Mouse (Mus musculus) neural tube, embryonic 15.5 days (tissue): ENCODE measurements around the gene Trpc4. TPM values are rescaled to one million over a fixed set of nuclear protein-coding genes. Genes with fewer than 3 reads are reported as not detected.

Source experiments
- ATAC-seq: fragments of 200-750 bp; cut with Nextera tagmentation; 2 replicates; pipeline ENCODE4 v1.8.0; 2017; ENCODE audit warnings: mild to moderate bottlenecking, moderate TSS enrichment, moderate library complexity; ENCODE audit not compliant: low FRiP score
- H3K27ac ChIP-seq: fragments of 300-500 bp; sonication (generic); replicated peaks from 2 replicates; pipeline ENCODE4 v1.5.1; 2015; ENCODE audit warnings: mild to moderate bottlenecking, inconsistent platforms
- H3K27me3 ChIP-seq: fragments of 300-500 bp; sonication (generic); replicated peaks from 2 replicates; pipeline ENCODE4 v1.6.1; 2015; ENCODE audit warnings: inconsistent platforms
- H3K36me3 ChIP-seq: fragments of 300-500 bp; sonication (generic); 2 replicates; pipeline ENCODE4 v1.6.1; 2015; ENCODE audit warnings: inconsistent platforms
- H3K4me1 ChIP-seq: fragments of 300-500 bp; sonication (generic); 2 replicates; pipeline ENCODE4 v1.6.1; 2015; ENCODE audit warnings: inconsistent platforms
- H3K4me2 ChIP-seq: fragments of 300-500 bp; sonication (generic); 2 replicates; pipeline ENCODE4 v1.6.1; 2015; ENCODE audit warnings: inconsistent platforms, mild to moderate bottlenecking, moderate library complexity
- H3K4me3 ChIP-seq: fragments of 300-500 bp; sonication (generic); replicated peaks from 2 replicates; pipeline ENCODE4 v1.5.1; 2015; ENCODE audit warnings: mild to moderate bottlenecking, inconsistent platforms
- H3K9ac ChIP-seq: fragments of 300-500 bp; sonication (generic); replicated peaks from 2 replicates; pipeline ENCODE4 v1.6.1; 2015; ENCODE audit warnings: mild to moderate bottlenecking, inconsistent platforms
- H3K9me3 ChIP-seq: fragments of 300-500 bp; sonication (generic); replicated peaks from 2 replicates; pipeline ENCODE4 v1.6.1; 2016; ENCODE audit warnings: inconsistent platforms
- WGBS: fragments of 180-500 bp; shearing (Covaris S2); methylation state at CpG from one replicate; pipeline ENCODE4 v1.1.7; 2015; ENCODE audit warnings: mixed read lengths; 5-methylcytosine and 5-hydroxymethylcytosine counted together
- polyA plus RNA-seq: library from polyadenylated mRNA; unstranded; fragments of >200 nt; fragmentation: Nextera tagmentation; extraction: Ambion mirVana; gene quantifications from 2 replicates; pipeline ENCODE4 v1.2.1, GENCODE M21; 2015

Gene Trpc4
- polyA plus RNA-seq, 1 experiment from 2014 or later, result 3.6 TPM

GRCm38 (mm10) chr3:54210112-54210511, 54.3 kb downstream of the Trpc4 start:
- Histone ChIP-seq H3K9ac (no peak overlapping the region), H3K4me2 (no peak overlapping the region), H3K27ac (no peak overlapping the region), H3K27me3 (no peaks in the 10 kb centered on the region), H3K36me3 (no peaks in the 10 kb centered on the region), H3K4me1 (no peaks in the 10 kb centered on the region), H3K9me3 (no peaks in the 10 kb centered on the region), H3K4me3 (no peak overlapping the region)
- ATAC-seq, result no peak
- WGBS, result 82% methylated on average over 3 of the region's 3 CpGs

- H3K4me3 ChIP-seq, result no peak overlapping the region
- H3K9me3 ChIP-seq, result no peaks in the 10 kb centered on the region
- no peak for ATAC-seq
- H3K4me1 ChIP-seq, result no peaks in the 10 kb centered on the region
- no peaks in the 10 kb centered on the region for H3K36me3 ChIP-seq
- H3K27me3 ChIP-seq, result no peaks in the 10 kb centered on the region
- H3K9ac ChIP-seq, result no peak overlapping the region
- 83% methylated on average over 1 of the region's 1 CpGs for WGBS
- H3K4me2 ChIP-seq, result no peak overlapping the region
- no peak overlapping the region for H3K27ac ChIP-seq
These were observed 55.6 kb downstream of the Trpc4 start for GRCm38 (mm10) chr3:54211441-54211840.

- Histone ChIP-seq H3K9ac (no peak overlapping the region), H3K36me3 (no peaks in the 10 kb centered on the region), H3K4me1 (no peaks in the 10 kb centered on the region), H3K4me2 (no peak overlapping the region), H3K9me3 (no peaks in the 10 kb centered on the region), H3K27me3 (no peaks in the 10 kb centered on the region), H3K27ac (no peak overlapping the region), H3K4me3 (no peak overlapping the region)
- 62% methylated on average over 8 of the region's 8 CpGs for WGBS
- no peak for ATAC-seq
These were observed 66.7 kb downstream of the Trpc4 start for GRCm38 (mm10) chr3:54222549-54222948.

- WGBS, result 64% methylated on average over 4 of the region's 4 CpGs
- Histone ChIP-seq H3K9me3 (no peaks in the 10 kb centered on the region), H3K36me3 (no peaks in the 10 kb centered on the region), H3K27ac (no peak overlapping the region), H3K9ac (no peak overlapping the region), H3K27me3 (no peaks in the 10 kb centered on the region), H3K4me3 (no peak overlapping the region), H3K4me2 (no peak overlapping the region), H3K4me1 (no peaks in the 10 kb centered on the region)
- no peak for ATAC-seq
These were observed 72.6 kb downstream of the Trpc4 start for GRCm38 (mm10) chr3:54228463-54228862.

GRCm38 (mm10) chr3:54238891-54239290, 83.1 kb downstream of the Trpc4 start:
- no peak for ATAC-seq
- H3K4me2 ChIP-seq, result no peak overlapping the region
- H3K4me1 ChIP-seq, result no peaks in the 10 kb centered on the region
- no peaks in the 10 kb centered on the region for H3K36me3 ChIP-seq
- no peak overlapping the region for H3K4me3 ChIP-seq
- no peak overlapping the region for H3K9ac ChIP-seq
- no peaks in the 10 kb centered on the region for H3K27me3 ChIP-seq
- WGBS, result 81% methylated on average over 5 of the region's 5 CpGs
- no peaks in the 10 kb centered on the region for H3K9me3 ChIP-seq
- no peak overlapping the region for H3K27ac ChIP-seq

GRCm38 (mm10) chr3:54239426-54239825, 83.6 kb downstream of the Trpc4 start:
- 94% methylated on average over 7 of the region's 7 CpGs for WGBS
- Histone ChIP-seq H3K4me3 (no peak overlapping the region), H3K36me3 (no peaks in the 10 kb centered on the region), H3K9ac (no peak overlapping the region), H3K4me1 (no peaks in the 10 kb centered on the region), H3K9me3 (no peaks in the 10 kb centered on the region), H3K27me3 (no peaks in the 10 kb centered on the region), H3K4me2 (no peak overlapping the region), H3K27ac (no peak overlapping the region)
- ATAC-seq, result no peak

- Histone ChIP-seq H3K36me3 (no peaks in the 10 kb centered on the region), H3K9me3 (no peaks in the 10 kb centered on the region), H3K9ac (no peak overlapping the region), H3K4me3 (no peak overlapping the region), H3K4me2 (no peak overlapping the region), H3K27ac (no peak overlapping the region), H3K27me3 (no peaks in the 10 kb centered on the region), H3K4me1 (no peaks in the 10 kb centered on the region)
- ATAC-seq, result no peak
- WGBS, result 90% methylated on average over 1 of the region's 1 CpGs
These were observed 87.3 kb downstream of the Trpc4 start for GRCm38 (mm10) chr3:54243136-54243535.

GRCm38 (mm10) chr3:54244729-54245465, 89.1 kb downstream of the Trpc4 start:
- no peaks in the 10 kb centered on the region for H3K9me3 ChIP-seq
- ATAC-seq, result no peak
- H3K4me1 ChIP-seq, result no peaks in the 10 kb centered on the region
- no peaks in the 10 kb centered on the region for H3K27me3 ChIP-seq
- H3K4me3 ChIP-seq, result no peak overlapping the region
- 83% methylated on average over 4 of the region's 4 CpGs for WGBS
- no peak overlapping the region for H3K9ac ChIP-seq
- H3K27ac ChIP-seq, result no peak overlapping the region
- H3K4me2 ChIP-seq, result no peak overlapping the region
- no peaks in the 10 kb centered on the region for H3K36me3 ChIP-seq

GRCm38 (mm10) chr3:54246416-54246815, 90.6 kb downstream of the Trpc4 start:
- no peaks in the 10 kb centered on the region for H3K27me3 ChIP-seq
- H3K36me3 ChIP-seq, result no peaks in the 10 kb centered on the region
- WGBS, result 66% methylated on average over 2 of the region's 2 CpGs
- H3K27ac ChIP-seq, result no peak overlapping the region
- no peaks in the 10 kb centered on the region for H3K4me1 ChIP-seq
- no peak overlapping the region for H3K4me3 ChIP-seq
- no peaks in the 10 kb centered on the region for H3K9me3 ChIP-seq
- no peak overlapping the region for H3K9ac ChIP-seq
- H3K4me2 ChIP-seq, result no peak overlapping the region
- ATAC-seq, result no peak

- no peaks in the 10 kb centered on the region for H3K27me3 ChIP-seq
- H3K9me3 ChIP-seq, result no peaks in the 10 kb centered on the region
- no peak overlapping the region for H3K4me3 ChIP-seq
- H3K4me1 ChIP-seq, result no peaks in the 10 kb centered on the region
- H3K9ac ChIP-seq, result no peak overlapping the region
- WGBS, result 91% methylated on average over 6 of the region's 6 CpGs
- H3K36me3 ChIP-seq, result no peaks in the 10 kb centered on the region
- no peak overlapping the region for H3K4me2 ChIP-seq
- no peak overlapping the region for H3K27ac ChIP-seq
- no peak for ATAC-seq
These were observed 93.5 kb downstream of the Trpc4 start for GRCm38 (mm10) chr3:54249311-54249710.

GRCm38 (mm10) chr3:54266943-54267342, 111.1 kb downstream of the Trpc4 start:
- no peak for ATAC-seq
- 92% methylated on average over 1 of the region's 1 CpGs for WGBS

GRCm38 (mm10) chr3:54269180-54269579, 113.3 kb downstream of the Trpc4 start:
- 80% methylated on average over 6 of the region's 6 CpGs for WGBS
- no peak overlapping the region for H3K27ac ChIP-seq

More at GRCm38 (mm10) chr3:54266943-54267342, 111.1 kb downstream of the Trpc4 start:
- no peaks in the 10 kb centered on the region for H3K4me1 ChIP-seq
- H3K9ac ChIP-seq, result no peak overlapping the region
- no peak overlapping the region for H3K27ac ChIP-seq
- no peaks in the 10 kb centered on the region for H3K9me3 ChIP-seq
- H3K36me3 ChIP-seq, result no peaks in the 10 kb centered on the region
- H3K4me2 ChIP-seq, result no peak overlapping the region
- no peaks in the 10 kb centered on the region for H3K27me3 ChIP-seq
- H3K4me3 ChIP-seq, result no peak overlapping the region

More at GRCm38 (mm10) chr3:54269180-54269579, 113.3 kb downstream of the Trpc4 start:
- H3K4me1 ChIP-seq, result no peaks in the 10 kb centered on the region
- H3K36me3 ChIP-seq, result no peaks in the 10 kb centered on the region
- H3K4me3 ChIP-seq, result no peak overlapping the region
- ATAC-seq, result no peak
- no peak overlapping the region for H3K4me2 ChIP-seq
- no peaks in the 10 kb centered on the region for H3K27me3 ChIP-seq
- H3K9ac ChIP-seq, result no peak overlapping the region
- H3K9me3 ChIP-seq, result no peaks in the 10 kb centered on the region
